Comparison of ENCODE assay signal across 8 mouse cellular contexts in the genomic region with DNA sequence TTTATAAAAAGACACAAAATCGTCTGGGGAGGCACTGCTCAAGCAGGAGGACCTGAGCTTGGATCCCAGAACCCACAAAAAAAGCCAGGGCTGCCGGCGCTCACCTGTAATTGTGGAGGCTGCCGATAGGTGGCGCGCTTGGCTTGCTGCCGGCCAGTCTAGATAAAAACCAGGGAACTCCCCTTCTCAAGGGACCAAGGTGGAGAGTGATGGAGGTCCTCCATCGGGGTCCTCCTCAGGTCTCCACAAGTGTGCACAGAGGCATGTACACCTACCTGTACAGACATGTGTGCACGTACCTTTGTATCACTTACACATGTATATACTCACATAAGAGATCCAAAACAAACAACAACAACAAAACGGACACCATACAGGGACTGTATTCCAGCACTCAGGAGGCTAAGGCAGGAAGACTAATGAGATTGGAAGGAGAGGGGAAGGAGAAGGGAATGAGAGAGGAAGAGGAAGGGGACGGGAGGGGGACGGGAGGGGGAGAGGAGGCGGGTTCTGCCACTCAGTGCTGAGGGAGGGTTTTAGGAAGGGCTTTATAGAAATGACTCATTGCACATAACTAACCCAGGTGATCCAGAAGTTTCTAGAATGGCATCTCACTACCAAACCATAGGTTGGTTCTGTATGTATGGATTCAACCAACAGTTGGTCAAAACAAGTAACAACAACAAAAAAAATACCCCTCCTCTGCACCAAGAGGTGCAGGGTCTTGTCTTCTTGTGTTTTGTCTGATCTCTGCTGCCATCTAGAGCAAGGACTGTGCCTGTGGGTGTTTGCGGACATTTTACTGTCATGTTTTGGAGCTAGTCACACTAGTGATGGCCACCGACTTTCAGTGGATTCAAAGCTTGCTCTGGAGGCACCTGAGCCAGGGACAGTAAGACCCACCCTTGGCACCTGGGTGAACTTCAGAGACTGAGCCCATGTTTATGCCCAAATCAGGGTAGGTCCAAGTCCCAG. TPM values are rescaled to one million over a fixed set of nuclear protein-coding genes. Genes with fewer than 3 reads are reported as not detected.
DNase-seq lines count a peak whose midpoint lies in the region; ATAC-seq lines count a peak whose summit lies in the region.

No protein-coding gene starts in this region.

- 36% methylated on average over 15 of the region's 15 CpGs for WGBS in embryonic facial prominence, embryonic 11.5 days
- WGBS in heart, embryonic 16.5 days, result 32% methylated on average over 15 of the region's 15 CpGs

- no peak overlapping the region for H3K4me2 ChIP-seq in embryonic facial prominence, embryonic 11.5 days (ENCODE audit: low read depth, low read length)
- peak overlapping the region; percentile 20 for H3K4me2 ChIP-seq in heart, embryonic 16.5 days (ENCODE audit: low read depth, low read length)

- H3K9me3 ChIP-seq in embryonic facial prominence, embryonic 11.5 days (replicated peaks; ENCODE audit: control insufficient read depth, low read length), result no peaks in the 10 kb centered on the region
- H3K9me3 ChIP-seq in heart, embryonic 16.5 days (replicated peaks; ENCODE audit: control insufficient read depth, low read length), result no peaks in the 10 kb centered on the region

- H3K27ac ChIP-seq in embryonic facial prominence, embryonic 11.5 days (replicated peaks; ENCODE audit: low read depth, low read length), result no peak overlapping the region
- no peak overlapping the region for H3K27ac ChIP-seq in heart, embryonic 16.5 days (ENCODE audit: low read length)

- no peaks in the 10 kb centered on the region for H3K27me3 ChIP-seq in embryonic facial prominence, embryonic 11.5 days (ENCODE audit: control insufficient read depth, insufficient read depth, low read length)
- H3K27me3 ChIP-seq in heart, embryonic 16.5 days (ENCODE audit: control insufficient read depth, insufficient read depth, low read length), result no peaks in the 10 kb centered on the region

- no peak overlapping the region for H3K4me3 ChIP-seq in embryonic facial prominence, embryonic 11.5 days (ENCODE audit: low read depth, low read length)
- H3K4me3 ChIP-seq in heart, embryonic 16.5 days (ENCODE audit: low read length), result peak overlapping the region; percentile 1; the same call in 1 of the 2 replicates

- H3K9ac ChIP-seq in embryonic facial prominence, embryonic 11.5 days (replicated peaks; ENCODE audit: low read length), result no peak overlapping the region
- no peak overlapping the region for H3K9ac ChIP-seq in heart, embryonic 16.5 days (ENCODE audit: low read length)

- no peaks in the 10 kb centered on the region for H3K4me1 ChIP-seq in embryonic facial prominence, embryonic 11.5 days (ENCODE audit: control insufficient read depth, insufficient read depth, low read length)
- H3K4me1 ChIP-seq in heart, embryonic 16.5 days (ENCODE audit: control insufficient read depth, insufficient read depth, low read length), result no peaks in the 10 kb centered on the region

- no peak for ATAC-seq in CD4-positive, CD25-positive, alpha-beta regulatory T cell, adult 4 months
- 0 out of 2 replicates have a peak, but pooled peaks have one; percentile 48 for ATAC-seq in embryonic facial prominence, embryonic 11.5 days (replicated peaks; ENCODE audit: insufficient number of reproducible peaks, low FRiP score, low TSS enrichment, low read depth)
- ATAC-seq in heart, embryonic 16.5 days (replicated peaks; ENCODE audit: extremely low read depth, insufficient read depth, low FRiP score), result no peak
- ATAC-seq in megakaryocyte-erythroid progenitor cell, adult 5-6 weeks (replicated peaks; ENCODE audit: low FRiP score, low TSS enrichment, poor library complexity, severe bottlenecking), result peak; percentile 51

- peak; percentile 60 for DNase-seq in CD4-positive, CD25-positive, alpha-beta regulatory T cell, adult 2 months (ENCODE audit: low read depth, low spot score)
- DNase-seq in adrenal gland, postnatal 10 days, result peak; percentile 81
- peak; percentile 58 for DNase-seq in embryonic facial prominence, embryonic 11.5 days (ENCODE audit: low spot score)
- DNase-seq in layer of hippocampus, postnatal 36 days, result peak; percentile 64 to 69
- DNase-seq in spleen, postnatal 14 days (ENCODE audit: low spot score in 2 of 2), result peak; percentile 51 to 69

- H3K36me3 ChIP-seq in embryonic facial prominence, embryonic 11.5 days (replicated peaks; ENCODE audit: control insufficient read depth, insufficient read depth, low read depth, low read length), result no peaks in the 10 kb centered on the region
- H3K36me3 ChIP-seq in heart, embryonic 16.5 days (ENCODE audit: control insufficient read depth, insufficient read depth), result no peaks in the 10 kb centered on the region

RNA-seq across cellular contexts. Expression of a gene that starts 10.3 kb away (rescaled TPM):
- polyA plus RNA-seq in CD4-positive, CD25-positive, alpha-beta regulatory T cell, adult 4 months (2017; shearing (Covaris generic)), result not detected
- total RNA-seq in adrenal gland, postnatal 10 days (2021), result not detected
- not detected in 2 replicates for polyA plus RNA-seq in embryonic facial prominence, embryonic 11.5 days (2014; fragmentation: Nextera tagmentation; extraction: Ambion mirVana)
- polyA plus RNA-seq in heart, embryonic 16.5 days (2015; fragmentation: Nextera tagmentation; extraction: Ambion mirVana), result 0.05 and 0.10 TPM in 2 replicates
- total RNA-seq in layer of hippocampus, postnatal 36 days (2021), result under 1 TPM in 1 of 2 experiments, not detected in 1; 0.91 TPM
- total RNA-seq in megakaryocyte-erythroid progenitor cell, adult 5-6 weeks (2014; fragmentation: Nextera tagmentation), result not detected in 2 replicates
- total RNA-seq in megakaryocyte-erythroid progenitor cell, adult 5-6 weeks (2017), result not detected in 2 replicates

Comparison
In these comparisons a context has a peak if more than half of its experiments do, and no peak if none do; other contexts are left out.
1. ATAC-seq: peak in embryonic facial prominence, embryonic 11.5 days (single experiment) and megakaryocyte-erythroid progenitor cell, adult 5-6 weeks (single experiment); none in CD4-positive, CD25-positive, alpha-beta regulatory T cell, adult 4 months (single experiment) and heart, embryonic 16.5 days (single experiment).
2. Peak in every context shown above with its lines, with median percentiles within 50 percentile points of each other: DNase-seq.